Mouse (Mus musculus): ENCODE results near the gene Arhgef12. TPM values are rescaled to one million over a fixed set of nuclear protein-coding genes. Genes with fewer than 3 reads are reported as not detected.

Arhgef12 gene
- polyA plus RNA-seq, 1 experiment from 2014 or later, result 3.9 TPM

GRCm38 (mm10) chr9:43061545-43061944 lies 45.5 kb downstream of the Arhgef12 start:
- Histone ChIP-seq H3K9ac (ENCODE audit: low read depth, low read length) (no peak overlapping the region), H3K36me3 (ENCODE audit: control insufficient read depth, insufficient read depth) (no peaks in the 10 kb centered on the region), H3K27me3 (replicated peaks; ENCODE audit: control insufficient read depth, insufficient read depth, low read length) (no peaks in the 10 kb centered on the region), H3K27ac (ENCODE audit: low read depth, low read length) (no peak overlapping the region), H3K9me3 (ENCODE audit: control insufficient read depth) (no peaks in the 10 kb centered on the region), H3K4me2 (replicated peaks; ENCODE audit: low read depth) (no peak overlapping the region), H3K4me1 (replicated peaks; ENCODE audit: control insufficient read depth, insufficient read depth, low read length) (0 out of 2 replicates have a peak, but pooled peaks cover 4% of the 10 kb centered on the region), H3K4me3 (ENCODE audit: low read depth, low read length) (no peak overlapping the region)
- no peak for TF ChIP-seq CTCF (IDR thresholded peaks at IDR 0.05; ENCODE audit: low read depth)
- no peak for ATAC-seq
- WGBS, result 52% methylated on average over 1 of the region's 1 CpGs

- Histone ChIP-seq H3K4me3 (ENCODE audit: low read depth, low read length) (no peak overlapping the region), H3K9me3 (ENCODE audit: control insufficient read depth) (no peaks in the 10 kb centered on the region), H3K27me3 (replicated peaks; ENCODE audit: control insufficient read depth, insufficient read depth, low read length) (no peaks in the 10 kb centered on the region), H3K4me2 (replicated peaks; ENCODE audit: low read depth) (no peak overlapping the region), H3K9ac (ENCODE audit: low read depth, low read length) (no peak overlapping the region), H3K27ac (ENCODE audit: low read depth, low read length) (no peak overlapping the region), H3K4me1 (replicated peaks; ENCODE audit: control insufficient read depth, insufficient read depth, low read length) (no peaks in the 10 kb centered on the region), H3K36me3 (ENCODE audit: control insufficient read depth, insufficient read depth) (no peaks in the 10 kb centered on the region)
- 83% methylated on average over 2 of the region's 2 CpGs for WGBS
- no peak for TF ChIP-seq CTCF (IDR thresholded peaks at IDR 0.05; ENCODE audit: low read depth)
- ATAC-seq, result no peak
These were observed 56.6 kb downstream of the Arhgef12 start for GRCm38 (mm10) chr9:43050391-43050790.

- H3K4me2 ChIP-seq (replicated peaks; ENCODE audit: low read depth), result no peak overlapping the region
- no peak for TF ChIP-seq CTCF (IDR thresholded peaks at IDR 0.05; ENCODE audit: low read depth)
- H3K9me3 ChIP-seq (ENCODE audit: control insufficient read depth), result no peaks in the 10 kb centered on the region
- H3K27ac ChIP-seq (ENCODE audit: low read depth, low read length), result no peak overlapping the region
- no peak overlapping the region for H3K4me3 ChIP-seq (ENCODE audit: low read depth, low read length)
- ATAC-seq, result no peak
- no peaks in the 10 kb centered on the region for H3K4me1 ChIP-seq (replicated peaks; ENCODE audit: control insufficient read depth, insufficient read depth, low read length)
- H3K27me3 ChIP-seq (replicated peaks; ENCODE audit: control insufficient read depth, insufficient read depth, low read length), result no peaks in the 10 kb centered on the region
- H3K36me3 ChIP-seq (ENCODE audit: control insufficient read depth, insufficient read depth), result peaks cover 16% of the 10 kb centered on the region
- no peak overlapping the region for H3K9ac ChIP-seq (ENCODE audit: low read depth, low read length)
These were observed 62.6 kb downstream of the Arhgef12 start for GRCm38 (mm10) chr9:43044481-43044880.

- no peak for ATAC-seq
- H3K4me1 ChIP-seq (replicated peaks; ENCODE audit: control insufficient read depth, insufficient read depth, low read length), result no peaks in the 10 kb centered on the region
- H3K36me3 ChIP-seq (ENCODE audit: control insufficient read depth, insufficient read depth), result peaks cover 16% of the 10 kb centered on the region
- no peaks in the 10 kb centered on the region for H3K9me3 ChIP-seq (ENCODE audit: control insufficient read depth)
- TF ChIP-seq CTCF (IDR thresholded peaks at IDR 0.05; ENCODE audit: low read depth), result no peak
- H3K9ac ChIP-seq (ENCODE audit: low read depth, low read length), result no peak overlapping the region
- H3K4me2 ChIP-seq (replicated peaks; ENCODE audit: low read depth), result no peak overlapping the region
- no peak overlapping the region for H3K4me3 ChIP-seq (ENCODE audit: low read depth, low read length)
- no peaks in the 10 kb centered on the region for H3K27me3 ChIP-seq (replicated peaks; ENCODE audit: control insufficient read depth, insufficient read depth, low read length)
- H3K27ac ChIP-seq (ENCODE audit: low read depth, low read length), result no peak overlapping the region
- WGBS, result 59% methylated on average over 8 of the region's 8 CpGs
These were observed 68.6 kb downstream of the Arhgef12 start for GRCm38 (mm10) chr9:43038466-43038865.

GRCm38 (mm10) chr9:43035208-43035607 lies 71.8 kb downstream of the Arhgef12 start:
- Histone ChIP-seq H3K27ac (ENCODE audit: low read depth, low read length) (no peak overlapping the region), H3K36me3 (ENCODE audit: control insufficient read depth, insufficient read depth) (no peaks in the 10 kb centered on the region), H3K9ac (ENCODE audit: low read depth, low read length) (no peak overlapping the region), H3K4me1 (replicated peaks; ENCODE audit: control insufficient read depth, insufficient read depth, low read length) (no peaks in the 10 kb centered on the region), H3K4me3 (ENCODE audit: low read depth, low read length) (no peak overlapping the region), H3K27me3 (replicated peaks; ENCODE audit: control insufficient read depth, insufficient read depth, low read length) (no peaks in the 10 kb centered on the region), H3K4me2 (replicated peaks; ENCODE audit: low read depth) (no peak overlapping the region), H3K9me3 (ENCODE audit: control insufficient read depth) (no peaks in the 10 kb centered on the region)
- 42% methylated on average over 4 of the region's 4 CpGs for WGBS
- TF ChIP-seq CTCF (IDR thresholded peaks at IDR 0.05; ENCODE audit: low read depth), result no peak
- no peak for ATAC-seq

- no peak for TF ChIP-seq CTCF (IDR thresholded peaks at IDR 0.05; ENCODE audit: low read depth)
- no peaks in the 10 kb centered on the region for H3K4me1 ChIP-seq (replicated peaks; ENCODE audit: control insufficient read depth, insufficient read depth, low read length)
- no peak overlapping the region for H3K27ac ChIP-seq (ENCODE audit: low read depth, low read length)
- ATAC-seq, result no peak
- H3K4me3 ChIP-seq (ENCODE audit: low read depth, low read length), result no peak overlapping the region
- no peaks in the 10 kb centered on the region for H3K36me3 ChIP-seq (ENCODE audit: control insufficient read depth, insufficient read depth)
- H3K27me3 ChIP-seq (replicated peaks; ENCODE audit: control insufficient read depth, insufficient read depth, low read length), result no peaks in the 10 kb centered on the region
- H3K9ac ChIP-seq (ENCODE audit: low read depth, low read length), result no peak overlapping the region
- no peak overlapping the region for H3K4me2 ChIP-seq (replicated peaks; ENCODE audit: low read depth)
- no peaks in the 10 kb centered on the region for H3K9me3 ChIP-seq (ENCODE audit: control insufficient read depth)
These were observed 72.8 kb downstream of the Arhgef12 start for GRCm38 (mm10) chr9:43034273-43034672.

- WGBS, result 34% methylated on average over 5 of the region's 5 CpGs
- no peak for ATAC-seq
These were observed 79.3 kb downstream of the Arhgef12 start for GRCm38 (mm10) chr9:43027757-43028156.

More at GRCm38 (mm10) chr9:43027757-43028156, 79.3 kb downstream of the Arhgef12 start:
- Histone ChIP-seq H3K9ac (ENCODE audit: low read depth, low read length) (no peak overlapping the region), H3K27ac (ENCODE audit: low read depth, low read length) (no peak overlapping the region), H3K4me3 (ENCODE audit: low read depth, low read length) (no peak overlapping the region), H3K27me3 (replicated peaks; ENCODE audit: control insufficient read depth, insufficient read depth, low read length) (no peaks in the 10 kb centered on the region), H3K4me2 (replicated peaks; ENCODE audit: low read depth) (no peak overlapping the region), H3K36me3 (ENCODE audit: control insufficient read depth, insufficient read depth) (peaks cover 4% of the 10 kb centered on the region), H3K4me1 (replicated peaks; ENCODE audit: control insufficient read depth, insufficient read depth, low read length) (no peaks in the 10 kb centered on the region), H3K9me3 (ENCODE audit: control insufficient read depth) (no peaks in the 10 kb centered on the region)
- no peak for TF ChIP-seq CTCF (IDR thresholded peaks at IDR 0.05; ENCODE audit: low read depth)

Measured in intestine, postnatal 0 days (tissue).